Mouse (Mus musculus): ENCODE measurements around the gene Shc1. TPM values are rescaled to one million over a fixed set of nuclear protein-coding genes. Genes with fewer than 3 reads are reported as not detected.

Shc1 gene
- total and polyA plus RNA-seq, 3 experiments, result 49.2 to 79.8 TPM; not detected in 1

- Histone ChIP-seq H3K79me2 (ENCODE audit: control insufficient read depth, insufficient read depth, low read length, poor library complexity) (peaks cover 16% of the 10 kb centered on the region), H3K27me3 (ENCODE audit: control insufficient read depth in 1 of 2, insufficient read depth in 2 of 2, low read length in 2 of 2) (no peaks in the 10 kb centered on the region), H3K4me3 (ENCODE audit: control insufficient read depth in 1 of 2, insufficient read depth in 1 of 2, low read depth in 2 of 2, low read length in 2 of 2) (peak overlapping the region; percentile 86 to 94), H3K36me3 (ENCODE audit: control insufficient read depth in 1 of 2, insufficient read depth in 2 of 2, low read length in 2 of 2) (peaks cover 0 to 32% of the 10 kb centered on the region in 2 experiments; a peak in 2 of 4 replicates), H3K4me1 (ENCODE audit: control insufficient read depth in 1 of 2, insufficient read depth in 2 of 2, low read length in 2 of 2) (peaks cover 14 to 43% of the 10 kb centered on the region in 2 experiments), H3K27ac (ENCODE audit: control insufficient read depth, low read depth, low read length) (peak overlapping the region; percentile 82), H3K9ac (ENCODE audit: control insufficient read depth, low read depth, low read length, poor library complexity, severe bottlenecking) (peak overlapping the region; percentile 83), H3K9me3 (replicated peaks; ENCODE audit: insufficient read depth, low read length) (no peaks in the 10 kb centered on the region)
- DNase-seq (ENCODE audit: low read depth, low spot score), result peak; percentile 68
- TF ChIP-seq RCOR1 (IDR thresholded peaks at IDR 0.05; ENCODE audit: low read depth, low read length) (no peak), MEF2A (IDR thresholded peaks at IDR 0.05; ENCODE audit: extremely low read depth, insufficient replicate concordance, low read depth, low read length, poor library complexity, severe bottlenecking) (no peak), TBP (IDR thresholded peaks at IDR 0.05; ENCODE audit: low read depth, low read length) (no peak), USF2 (IDR thresholded peaks at IDR 0.05; ENCODE audit: borderline replicate concordance in 1 of 2, insufficient read depth in 1 of 2, low read depth in 1 of 2, low read length in 2 of 2) (no peak), ELF1 (IDR thresholded peaks at IDR 0.05; ENCODE audit: low read depth, low read length) (peak; percentile 55; the same call in 1 of the 2 replicates), EP300 (IDR thresholded peaks at IDR 0.05; ENCODE audit: low read depth in 1 of 2, low read length in 2 of 2) (no peak), ZC3H11A (IDR thresholded peaks at IDR 0.05; ENCODE audit: low read depth, low read length) (no peak), HCFC1 (IDR thresholded peaks at IDR 0.05; ENCODE audit: low read depth, low read length) (peak; percentile 50; the same call in 1 of the 2 replicates), MYC (IDR thresholded peaks at IDR 0.05; ENCODE audit: low read depth, low read length) (no peak), CTCF (IDR thresholded peaks at IDR 0.05 in 2 of 3, conservative IDR thresholded peaks at IDR 0.05 in 1 of 3; ENCODE audit: control insufficient read depth in 1 of 3, insufficient read depth in 1 of 3, low read depth in 2 of 3, low read length in 3 of 3, poor library complexity in 1 of 3, severe bottlenecking in 1 of 3) (no peak), GATA1 (IDR thresholded peaks at IDR 0.05; ENCODE audit: low read depth, low read length) (0 out of 2 replicates have a peak, but pooled peaks have one; percentile 22), POLR2AphosphoS2 (IDR thresholded peaks at IDR 0.05; ENCODE audit: low read length) (no peak), ZNF384 (IDR thresholded peaks at IDR 0.05; ENCODE audit: low read depth, low read length) (no peak), KAT2A (conservative IDR thresholded peaks at IDR 0.05; ENCODE audit: low read depth, low read length) (no peak), ZKSCAN1 (IDR thresholded peaks at IDR 0.05; ENCODE audit: low read depth, low read length) (no peak), SMC3 (IDR thresholded peaks at IDR 0.05; ENCODE audit: low read depth, low read length) (no peak), NRF1 (IDR thresholded peaks at IDR 0.05; ENCODE audit: insufficient read depth, low read depth, low read length, poor library complexity, severe bottlenecking) (peak; percentile 70), RAD21 (IDR thresholded peaks at IDR 0.05; ENCODE audit: low read depth, low read length) (no peak), ZMIZ1 (IDR thresholded peaks at IDR 0.05; ENCODE audit: low read depth, low read length) (no peak), GABPA (IDR thresholded peaks at IDR 0.05; ENCODE audit: low read depth, low read length) (no peak), CHD2 (IDR thresholded peaks at IDR 0.05; ENCODE audit: low read length) (no peak), JUND (IDR thresholded peaks at IDR 0.05; ENCODE audit: low read depth, low read length) (no peak), NELFE (IDR thresholded peaks at IDR 0.05; ENCODE audit: low read depth, low read length) (peak; percentile 31), ETS1 (IDR thresholded peaks at IDR 0.05; ENCODE audit: low read depth, low read length) (peak; percentile 33; the same call in 1 of the 2 replicates), BHLHE40 (IDR thresholded peaks at IDR 0.05; ENCODE audit: borderline replicate concordance, low read depth, low read length) (no peak), E2F4 (IDR thresholded peaks at IDR 0.05; ENCODE audit: borderline replicate concordance, low read depth, low read length) (no peak), CHD1 (IDR thresholded peaks at IDR 0.05; ENCODE audit: low read depth, low read length) (no peak; the same call in 1 of the 2 replicates), SIN3A (IDR thresholded peaks at IDR 0.05; ENCODE audit: low read length) (peak; percentile 71), POLR2A (IDR thresholded peaks at IDR 0.05; ENCODE audit: control insufficient read depth in 1 of 2, insufficient read depth in 1 of 2, low read depth in 1 of 2, low read length in 2 of 2, poor library complexity in 1 of 2) (peak in 1 of 2 experiments; percentile 27; a peak in 2 of 4 replicates), MAFK (IDR thresholded peaks at IDR 0.05; ENCODE audit: borderline replicate concordance, low read depth, low read length) (no peak), MXI1 (IDR thresholded peaks at IDR 0.05; ENCODE audit: low read depth, low read length) (peak; percentile 63), POLR2AphosphoS5 (IDR thresholded peaks at IDR 0.05; ENCODE audit: borderline replicate concordance, low read depth, low read length) (no peak), UBTF (IDR thresholded peaks at IDR 0.05; ENCODE audit: borderline replicate concordance, insufficient read depth, low read depth, low read length) (no peak), MYB (IDR thresholded peaks at IDR 0.05; ENCODE audit: low read depth, low read length) (no peak), TCF12 (IDR thresholded peaks at IDR 0.05; ENCODE audit: low read depth, low read length) (peak; percentile 36; the same call in 1 of the 2 replicates)
These were observed 26.4 kb upstream of the Shc1 start for GRCm38 (mm10) chr3:89391663-89392511.

Data from MEL (cell line).